Mouse (Mus musculus) MEL (cell line): ENCODE results near the gene Ppp2r1b. TPM values are rescaled to one million over a fixed set of nuclear protein-coding genes. Genes with fewer than 3 reads are reported as not detected.

ENCODE experiments used
- DNase-seq: peaks from one replicate; pipeline ENCODE4 v3.0.0; 2011; ENCODE audit warnings: low read depth, low spot score
- H3K27ac ChIP-seq: 2 replicates; pipeline ENCODE4 v1.5.1; 2012; ENCODE audit warnings: low read depth, mild to moderate bottlenecking, control low read depth, low read length, moderate library complexity; ENCODE audit not compliant: control insufficient read depth
- H3K27me3 ChIP-seq, 2 experiments: fragments of 150-350 bp in 1 of 2; sonication (generic) in 1 of 2; 2 replicates each; pipeline ENCODE4 v1.6.1; 2012; ENCODE audit warnings: low read length in 2 of 2, mild to moderate bottlenecking in 2 of 2, improper control_type of control experiment in 1 of 2, moderate library complexity in 1 of 2; ENCODE audit not compliant: insufficient read depth in 2 of 2, control insufficient read depth in 1 of 2
- H3K36me3 ChIP-seq, 2 experiments: 2 replicates each; pipeline ENCODE4 v1.6.1; 2012 to 2014; ENCODE audit warnings: low read length in 2 of 2, improper control_type of control experiment in 1 of 2, inconsistent platforms in 1 of 2, mild to moderate bottlenecking in 1 of 2; ENCODE audit not compliant: insufficient read depth in 2 of 2, control insufficient read depth in 1 of 2
- H3K4me1 ChIP-seq, 2 experiments: fragments of 150-350 bp in 1 of 2; sonication (generic) in 1 of 2; 2 replicates each; pipeline ENCODE4 v1.6.1; 2012; ENCODE audit warnings: low read length in 2 of 2, improper control_type of control experiment in 1 of 2, mild to moderate bottlenecking in 1 of 2; ENCODE audit not compliant: insufficient read depth in 2 of 2, control insufficient read depth in 1 of 2
- H3K4me3 ChIP-seq, 2 experiments: fragments of 150-350 bp in 1 of 2; sonication (generic) in 1 of 2; 2 replicates each; pipeline ENCODE4 v1.5.1; 2012; ENCODE audit warnings: low read depth in 2 of 2, low read length in 2 of 2, mild to moderate bottlenecking in 2 of 2, moderate library complexity in 2 of 2, control low read depth in 1 of 2, improper control_type of control experiment in 1 of 2; ENCODE audit not compliant: control insufficient read depth in 1 of 2, insufficient read depth in 1 of 2
- H3K79me2 ChIP-seq: 2 replicates; pipeline ENCODE4 v1.6.1; 2012; ENCODE audit warnings: mild to moderate bottlenecking, low read length, moderate library complexity; ENCODE audit not compliant: control insufficient read depth, poor library complexity, insufficient read depth
- H3K9ac ChIP-seq: 2 replicates; pipeline ENCODE4 v1.6.1; 2012; ENCODE audit warnings: low read depth, mild to moderate bottlenecking, control low read depth, low read length, moderate library complexity; ENCODE audit not compliant: control insufficient read depth, poor library complexity, severe bottlenecking
- H3K9me3 ChIP-seq: fragments of 150-350 bp; sonication (generic); replicated peaks from 2 replicates; pipeline ENCODE4 v1.6.1; 2012; ENCODE audit warnings: mild to moderate bottlenecking, low read length, improper control_type of control experiment, moderate library complexity; ENCODE audit not compliant: insufficient read depth
- BHLHE40 ChIP-seq: IDR thresholded peaks from 2 replicates; pipeline ENCODE4 v1.6.1; 2012; ENCODE audit warnings: low read depth, mild to moderate bottlenecking, inconsistent platforms, low read length, improper control_type of control experiment, borderline replicate concordance
- CHD1 ChIP-seq: IDR thresholded peaks from 2 replicates; pipeline ENCODE4 v1.6.1; 2012; ENCODE audit warnings: low read depth, mild to moderate bottlenecking, inconsistent platforms, low read length, improper control_type of control experiment
- CHD2 ChIP-seq: IDR thresholded peaks from 2 replicates; pipeline ENCODE4 v1.6.1; 2011; ENCODE audit warnings: low read length, improper control_type of control experiment
- ELF1 ChIP-seq: IDR thresholded peaks from 2 replicates; pipeline ENCODE4 v1.6.1; 2014; ENCODE audit warnings: low read depth, mild to moderate bottlenecking, inconsistent platforms, low read length, improper control_type of control experiment, moderate library complexity
- EP300 ChIP-seq, 2 experiments: IDR thresholded peaks; 2 replicates each; pipeline ENCODE4 v1.6.1; 2011; ENCODE audit warnings: improper control_type of control experiment in 2 of 2, low read length in 2 of 2, low read depth in 1 of 2, mild to moderate bottlenecking in 1 of 2
- GATA1 ChIP-seq: IDR thresholded peaks from 2 replicates; pipeline ENCODE4 v1.6.1; 2011; ENCODE audit warnings: low read depth, low read length, improper control_type of control experiment
- JUND ChIP-seq: IDR thresholded peaks from 2 replicates; pipeline ENCODE4 v1.6.1; 2011; ENCODE audit warnings: low read depth, mild to moderate bottlenecking, improper control_type of control experiment, low read length
- MEF2A ChIP-seq: IDR thresholded peaks from 2 replicates; pipeline ENCODE4 v1.6.1; 2014; ENCODE audit warnings: low read depth, mild to moderate bottlenecking, inconsistent platforms, low read length, improper control_type of control experiment; ENCODE audit not compliant: poor library complexity, insufficient replicate concordance, severe bottlenecking; ENCODE audit errors: extremely low read depth
- RAD21 ChIP-seq: IDR thresholded peaks from 2 replicates; pipeline ENCODE4 v1.6.1; 2011; ENCODE audit warnings: mild to moderate bottlenecking, low read depth, low read length, improper control_type of control experiment
- SIN3A ChIP-seq: IDR thresholded peaks from 2 replicates; pipeline ENCODE4 v1.6.1; 2012; ENCODE audit warnings: low read length, improper control_type of control experiment, inconsistent platforms
- SMC3 ChIP-seq: IDR thresholded peaks from 2 replicates; pipeline ENCODE4 v1.6.1; 2011; ENCODE audit warnings: low read depth, low read length, improper control_type of control experiment
- TAL1 ChIP-seq: IDR thresholded peaks from 2 replicates; pipeline ENCODE4 v1.6.1; 2012; ENCODE audit warnings: mild to moderate bottlenecking, inconsistent platforms, low read length, moderate library complexity, mixed read lengths
- UBTF ChIP-seq: IDR thresholded peaks from 2 replicates; pipeline ENCODE4 v1.6.1; 2012; ENCODE audit warnings: low read depth, mild to moderate bottlenecking, inconsistent platforms, low read length, improper control_type of control experiment, moderate library complexity, borderline replicate concordance; ENCODE audit not compliant: insufficient read depth
- ZMIZ1 ChIP-seq: IDR thresholded peaks from 2 replicates; pipeline ENCODE4 v1.6.1; 2012; ENCODE audit warnings: low read depth, mild to moderate bottlenecking, inconsistent platforms, low read length, improper control_type of control experiment, moderate library complexity
- polyA plus RNA-seq, 2 experiments: library from polyadenylated mRNA; stranded (reverse) in 1 of 2; unstranded in 1 of 2; fragments of >175 nt in 1 of 2; fragments of >200 nt in 1 of 2; gene quantifications; 2 replicates each; pipeline versions ENCODE4 v1.2.1 to v1.2.4; 2012; ENCODE audit warnings: low replicate concordance in 2 of 2, low read depth in 1 of 2; ENCODE audit not compliant: insufficient read length in 2 of 2, insufficient read depth in 1 of 2, missing spikeins in 1 of 2
- total RNA-seq: library from RNA; depleted of rRNA; stranded (reverse); fragments of 300-350 nt; gene quantifications from 2 replicates; pipeline ENCODE4 v1.2.3, GENCODE M21; 2012

Gene Ppp2r1b
- total and polyA plus RNA-seq, 3 experiments: 67.6 to 101 TPM; not detected in 1

- H3K9ac ChIP-seq: no peak overlapping the region
- H3K4me1 ChIP-seq: no peaks in the 10 kb centered on the region
- H3K9me3 ChIP-seq: no peaks in the 10 kb centered on the region
- TF ChIP-seq SMC3 (no peak), UBTF (no peak), ZMIZ1 (no peak), RAD21 (no peak), GATA1 (no peak)
- H3K4me3 ChIP-seq: no peak overlapping the region
- no peaks in the 10 kb centered on the region for H3K27me3 ChIP-seq
- H3K27ac ChIP-seq: no peak overlapping the region
- H3K36me3 ChIP-seq: peaks cover 0 to 19% of the 10 kb centered on the region in 2 experiments; a peak in 2 of 4 replicates
- H3K79me2 ChIP-seq: peaks cover 3% of the 10 kb centered on the region; the same call in 1 of the 2 replicates
- no peak for DNase-seq
These were observed 28.1 kb downstream of the Ppp2r1b start for GRCm38 (mm10) chr9:50873210-50873609.

GRCm38 (mm10) chr9:50874031-50874430 lies 28.9 kb downstream of the Ppp2r1b start:
- peaks cover 0 to 18% of the 10 kb centered on the region in 2 experiments; a peak in 2 of 4 replicates for H3K36me3 ChIP-seq
- TF ChIP-seq JUND: no peak
- TF ChIP-seq SIN3A: no peak
- TF ChIP-seq CHD2: no peak
- H3K9ac ChIP-seq: no peak overlapping the region
- H3K4me3 ChIP-seq: no peak overlapping the region
- H3K27me3 ChIP-seq: no peaks in the 10 kb centered on the region
- DNase-seq: no peak
- peaks cover 3% of the 10 kb centered on the region; the same call in 1 of the 2 replicates for H3K79me2 ChIP-seq
- H3K9me3 ChIP-seq: no peaks in the 10 kb centered on the region
- H3K4me1 ChIP-seq: no peaks in the 10 kb centered on the region
- no peak overlapping the region for H3K27ac ChIP-seq

- Histone ChIP-seq H3K9ac (no peak overlapping the region), H3K79me2 (no peaks in the 10 kb centered on the region; the same call in 1 of the 2 replicates), H3K36me3 (peaks cover 0 to 18% of the 10 kb centered on the region in 2 experiments; a peak in 2 of 4 replicates), H3K9me3 (no peaks in the 10 kb centered on the region), H3K27me3 (no peaks in the 10 kb centered on the region), H3K27ac (no peak overlapping the region), H3K4me3 (no peak overlapping the region), H3K4me1 (no peaks in the 10 kb centered on the region)
- TF ChIP-seq TAL1 (no peak), BHLHE40 (no peak), EP300 (IDR thresholded peaks at IDR 0.05; ENCODE audit: low read depth in 1 of 2, low read length in 2 of 2) (no peak), ELF1 (no peak), CHD1 (no peak), MEF2A (no peak), SIN3A (no peak)
- no peak for DNase-seq
These were observed 30.4 kb downstream of the Ppp2r1b start for GRCm38 (mm10) chr9:50875470-50875869.
